Mouse (Mus musculus): ENCODE measurements around the gene Fancg.
A peak's percentile ranks its signal among the peaks of the same experiment; 100 is the strongest.

Gene Fancg

GRCm38 (mm10) chr4:43010161-43011038 is at the start of gene Fancg:
Fancg (minus strand) TSS chr4:43010506.
- peak; percentile 91 to 92 for DNase-seq (ENCODE audit: low spot score in 2 of 2)

- no peak for DNase-seq (ENCODE audit: low spot score in 2 of 2)
Observed at GRCm38 (mm10) chr4:43059697-43060096, 49.4 kb upstream of the Fancg start.

GRCm38 (mm10) chr4:43058753-43059654 is 48.7 kb upstream of the Fancg start, which contains the start of gene Unc13b:
Unc13b (plus strand) TSS chr4:43058953.
- DNase-seq (ENCODE audit: low spot score in 2 of 2): peak; percentile 96

GRCm38 (mm10) chr4:43058392-43058752 is 48.1 kb upstream of the Fancg start:
- no peak for DNase-seq (ENCODE audit: low spot score in 2 of 2)

GRCm38 (mm10) chr4:43057654-43058053 is 47.3 kb upstream of the Fancg start:
- DNase-seq (ENCODE audit: low spot score in 2 of 2): no peak

- peak in 1 of 2 experiments; percentile 42 for DNase-seq (ENCODE audit: low spot score in 2 of 2)
Observed at GRCm38 (mm10) chr4:43052627-43053026, 42.3 kb upstream of the Fancg start.

GRCm38 (mm10) chr4:43047231-43047630 is 36.9 kb upstream of the Fancg start:
- peak; percentile 88 to 89 for DNase-seq (ENCODE audit: low spot score in 2 of 2)

- DNase-seq (ENCODE audit: low spot score in 2 of 2): no peak
Observed at GRCm38 (mm10) chr4:43046607-43047006, 36.3 kb upstream of the Fancg start.

- DNase-seq (ENCODE audit: low spot score in 2 of 2): peak; percentile 97
Observed at GRCm38 (mm10) chr4:43045659-43046302, 35.5 kb upstream of the Fancg start, which contains the start of gene Fam214b. Fam214b (minus strand) TSS chr4:43046220.

GRCm38 (mm10) chr4:43045285-43045658 is 35.0 kb upstream of the Fancg start:
- peak; percentile 49 to 64 for DNase-seq (ENCODE audit: low spot score in 2 of 2)

GRCm38 (mm10) chr4:43044673-43045072 is 34.4 kb upstream of the Fancg start:
- peak in 1 of 2 experiments; percentile 53 for DNase-seq (ENCODE audit: low spot score in 2 of 2)

- DNase-seq (ENCODE audit: low spot score in 2 of 2): peak; percentile 83 to 87
Observed at GRCm38 (mm10) chr4:43043644-43044357, 33.5 kb upstream of the Fancg start.

- DNase-seq (ENCODE audit: low spot score in 2 of 2): no peak
Observed at GRCm38 (mm10) chr4:43040881-43041547, 30.7 kb upstream of the Fancg start.

- DNase-seq (ENCODE audit: low spot score in 2 of 2): peak; percentile 98 to 99
Observed at GRCm38 (mm10) chr4:43040114-43040572, 29.8 kb upstream of the Fancg start.

- no peak for DNase-seq (ENCODE audit: low spot score in 2 of 2)
Observed at GRCm38 (mm10) chr4:43039609-43040008, 29.3 kb upstream of the Fancg start.

- peak; percentile 71 to 81 for DNase-seq (ENCODE audit: low spot score in 2 of 2)
Observed at GRCm38 (mm10) chr4:43038567-43039495, 28.5 kb upstream of the Fancg start.

- DNase-seq (ENCODE audit: low spot score in 2 of 2): no peak
Observed at GRCm38 (mm10) chr4:43037860-43038566, 27.7 kb upstream of the Fancg start.

GRCm38 (mm10) chr4:43036356-43036755 is 26.1 kb upstream of the Fancg start:
- no peak for DNase-seq (ENCODE audit: low spot score in 2 of 2)

- DNase-seq (ENCODE audit: low spot score in 2 of 2): peak in 1 of 2 experiments; percentile 27
Observed at GRCm38 (mm10) chr4:43035851-43036250, 25.5 kb upstream of the Fancg start.
